In genomic region chr12:79007126-79007753, GRCm38 (mm10) we compare ENCODE assay signal across 8 mouse cellular contexts. TPM values are rescaled to one million over a fixed set of nuclear protein-coding genes. Genes with fewer than 3 reads are reported as not detected.
DNase-seq lines count a peak whose midpoint lies in the region; ATAC-seq and TF ChIP-seq lines count a peak whose summit lies in the region.

Gene Tmem229b (minus strand): TSS chr12:79007627.

- no peaks in the 10 kb centered on the region for H3K9me3 ChIP-seq in G1E (replicated peaks)
- H3K9me3 ChIP-seq in forebrain, embryonic 14.5 days (replicated peaks; ENCODE audit: control insufficient read depth, low read length), result no peaks in the 10 kb centered on the region
- no peaks in the 10 kb centered on the region for H3K9me3 ChIP-seq in hindbrain, embryonic 12.5 days (replicated peaks)

- peaks cover 15% of the 10 kb centered on the region for H3K4me1 ChIP-seq in G1E (ENCODE audit: insufficient read depth, low read depth, low read length)
- H3K4me1 ChIP-seq in forebrain, embryonic 14.5 days (ENCODE audit: control insufficient read depth, insufficient read depth, low read length), result peaks cover 9% of the 10 kb centered on the region
- peaks cover 9% of the 10 kb centered on the region for H3K4me1 ChIP-seq in hindbrain, embryonic 12.5 days

- H3K36me3 ChIP-seq in G1E (replicated peaks), result no peaks in the 10 kb centered on the region
- H3K36me3 ChIP-seq in forebrain, embryonic 14.5 days (ENCODE audit: control insufficient read depth, insufficient read depth, low read length), result no peaks in the 10 kb centered on the region
- no peaks in the 10 kb centered on the region for H3K36me3 ChIP-seq in hindbrain, embryonic 12.5 days

- H3K27ac ChIP-seq in forebrain, embryonic 14.5 days (ENCODE audit: low read depth, low read length), result peak within 1 kb of the TSS; percentile 82
- peak within 1 kb of the TSS; percentile 87 for H3K27ac ChIP-seq in hindbrain, embryonic 12.5 days

- DNase-seq in G1E (ENCODE audit: low spot score), result no peak
- DNase-seq in forebrain, embryonic 14.5 days (ENCODE audit: low spot score), result peak; percentile 82
- peak; percentile 66 to 70 for DNase-seq in layer of hippocampus, postnatal 36 days
- peak; percentile 44 for DNase-seq in lung, postnatal 36 days
- DNase-seq in right cerebral cortex, postnatal 10 days (ENCODE audit: low spot score in 2 of 2), result peak; percentile 82
- DNase-seq in adipocyte (ENCODE audit: low spot score), result no peak

- H3K4me2 ChIP-seq in forebrain, embryonic 14.5 days (ENCODE audit: low read length), result peak within 1 kb of the TSS; percentile 81
- H3K4me2 ChIP-seq in hindbrain, embryonic 12.5 days (replicated peaks), result peak within 1 kb of the TSS; percentile 82

- no peak for TF ChIP-seq CTCF in G1E (IDR thresholded peaks at IDR 0.05; ENCODE audit: low read depth, low read length)

- WGBS in forebrain, embryonic 14.5 days, result under 1% methylated on average over 44 of the region's 49 CpGs
- WGBS in hindbrain, embryonic 12.5 days, result 1% methylated on average over 26 of the region's 49 CpGs

- H3K27me3 ChIP-seq in G1E (ENCODE audit: insufficient read depth, low read length), result peaks cover 78% of the 10 kb centered on the region
- no peaks in the 10 kb centered on the region for H3K27me3 ChIP-seq in forebrain, embryonic 14.5 days (replicated peaks; ENCODE audit: control insufficient read depth, insufficient read depth, low read length)
- H3K27me3 ChIP-seq in hindbrain, embryonic 12.5 days, result 0 out of 2 replicates have a peak, but pooled peaks cover 10% of the 10 kb centered on the region

- no peak for ATAC-seq in G1E (ENCODE audit: extremely low read depth, insufficient number of reproducible peaks, low FRiP score, poor library complexity, severe bottlenecking)
- ATAC-seq in cerebellum, adult (ENCODE audit: insufficient number of reproducible peaks, low FRiP score, low TSS enrichment), result peak; percentile 57
- peak; percentile 95 for ATAC-seq in forebrain, embryonic 14.5 days
- peak; percentile 93 for ATAC-seq in hindbrain, embryonic 12.5 days (ENCODE audit: low FRiP score)

- peak within 1 kb of the TSS; percentile 75 for H3K4me3 ChIP-seq in G1E (ENCODE audit: low read depth, low read length)
- H3K4me3 ChIP-seq in forebrain, embryonic 14.5 days (ENCODE audit: low read depth, low read length), result peak within 1 kb of the TSS; percentile 94
- H3K4me3 ChIP-seq in hindbrain, embryonic 12.5 days, result peak within 1 kb of the TSS; percentile 83

- H3K9ac ChIP-seq in forebrain, embryonic 14.5 days (ENCODE audit: low read length), result peak within 1 kb of the TSS; percentile 94
- H3K9ac ChIP-seq in hindbrain, embryonic 12.5 days, result peak within 1 kb of the TSS; percentile 89

RNA-seq across cellular contexts. Expression of gene Tmem229b, which starts in this region (rescaled TPM):
- total RNA-seq in G1E (2014; fragmentation: Nextera tagmentation) (9.4 and 13.7 TPM in 2 replicates), G1E (2017) (26.6 and 34.8 TPM in 2 replicates)
- 9.5 and 12.4 TPM in 2 replicates for polyA plus RNA-seq in G1E (2012)
- polyA plus RNA-seq in forebrain, embryonic 14.5 days (2014; fragmentation: Nextera tagmentation; extraction: Ambion mirVana), result 37.7 and 45.5 TPM in 2 replicates
- polyA plus RNA-seq in hindbrain, embryonic 12.5 days (2016; fragmentation: Nextera tagmentation; extraction: Ambion mirVana), result 23.6 and 27.5 TPM in 2 replicates
- 10 to 100 TPM; 28.0 to 28.9 TPM for total RNA-seq in layer of hippocampus, postnatal 36 days (2021)

Comparison
In these comparisons a context has a peak if more than half of its experiments do, and no peak if none do; other contexts are left out.
1. DNase-seq: peak in forebrain, embryonic 14.5 days (single experiment), layer of hippocampus, postnatal 36 days (2 of 2), lung, postnatal 36 days (single experiment) and right cerebral cortex, postnatal 10 days (2 of 2); none in G1E (single experiment) and adipocyte (single experiment).
2. Peak in every context shown above with its lines, with median percentiles within 50 percentile points of each other: H3K4me3 ChIP-seq.